Mouse (Mus musculus): ENCODE measurements at regions not wholly inside any gene's neighbourhood (a gene's known extent, or its start where the extent isn't known, plus 50 kb on each side); places are given as distances from the start of the nearest gene placed in this dataset.

GRCm38 (mm10) chr13:102639651-102640050 lies 53.7 kb upstream of the Cd180 start:
- TF ChIP-seq CTCF (conservative IDR thresholded peaks at IDR 0.05; ENCODE audit: low read length) (no peak), POU5F1 (IDR thresholded peaks at IDR 0.05; ENCODE audit: borderline replicate concordance, low read length) (no peak), NANOG (IDR thresholded peaks at IDR 0.05; ENCODE audit: borderline replicate concordance, low read length) (no peak)

Data from E14TG2a.4 (cell line).